Mouse (Mus musculus) lung, embryonic 14.5 days (tissue): Measurements from ENCODE around the gene Klk15. TPM values are rescaled to one million over a fixed set of nuclear protein-coding genes. Genes with fewer than 3 reads are reported as not detected.
"Not testable (repeated sequence)": the region's sequence is repeated elsewhere in the genome, so short reads cannot be mapped to it uniquely, and the experiment has no call there.

Source experiments
- ATAC-seq: fragments of 200-750 bp; cut with Nextera tagmentation; 2 replicates; pipeline ENCODE4 v1.8.0; 2017; ENCODE audit warnings: mild to moderate bottlenecking, moderate TSS enrichment, moderate library complexity; ENCODE audit not compliant: insufficient read depth
- DNase-seq: peaks from one replicate; pipeline ENCODE4 v3.0.0-alpha.2; 2015
- H3K27ac ChIP-seq: fragments of 300-500 bp; sonication (generic); 2 replicates; pipeline ENCODE4 v1.5.1; 2014; ENCODE audit warnings: low read depth, mild to moderate bottlenecking, moderate library complexity
- H3K27me3 ChIP-seq: fragments of 300-500 bp; sonication (generic); 2 replicates; pipeline ENCODE4 v1.6.1; 2014; ENCODE audit warnings: low read length, control low read depth; ENCODE audit not compliant: insufficient read depth
- H3K36me3 ChIP-seq: fragments of 300-500 bp; sonication (generic); 2 replicates; pipeline ENCODE4 v1.6.1; 2014; ENCODE audit warnings: control low read depth; ENCODE audit not compliant: insufficient read depth
- H3K4me1 ChIP-seq: fragments of 300-500 bp; sonication (generic); 2 replicates; pipeline ENCODE4 v1.6.1; 2014; ENCODE audit warnings: antibody characterized with exemption, control low read depth; ENCODE audit not compliant: insufficient read depth
- H3K4me2 ChIP-seq: fragments of 300-500 bp; sonication (generic); 2 replicates; pipeline ENCODE4 v1.6.1; 2014; ENCODE audit warnings: mild to moderate bottlenecking
- H3K4me3 ChIP-seq: fragments of 300-500 bp; sonication (generic); 2 replicates; pipeline ENCODE4 v1.5.1; 2014; ENCODE audit warnings: low read depth, low read length
- H3K9ac ChIP-seq: fragments of 300-500 bp; sonication (generic); 2 replicates; pipeline ENCODE4 v1.6.1; 2014
- H3K9me3 ChIP-seq: fragments of 300-500 bp; sonication (generic); 2 replicates; pipeline ENCODE4 v1.6.1; 2016; ENCODE audit warnings: low read depth, low read length, control low read depth
- CTCF ChIP-seq: IDR thresholded peaks from 2 replicates; pipeline ENCODE4 v1.5.1; 2016; ENCODE audit warnings: antibody characterized with exemption, low read depth
- WGBS: fragments of 180-500 bp; shearing (Covaris S2); extraction: QIAGEN DNeasy Blood & Tissue Kit; methylation state at CpG from one replicate; pipeline ENCODE4 v1.1.7; 2014; 5-methylcytosine and 5-hydroxymethylcytosine counted together
- polyA plus RNA-seq: library from polyadenylated mRNA; unstranded; fragments of >200 nt; fragmentation: Nextera tagmentation; extraction: Ambion mirVana; gene quantifications from 2 replicates; pipeline ENCODE4 v1.2.1, GENCODE M21; 2014

The Klk15 gene
- polyA plus RNA-seq, 1 experiment from 2014 or later: not detected

- WGBS: 82% methylated on average over 2 of the region's 2 CpGs
- H3K36me3 ChIP-seq: no peaks in the 10 kb centered on the region
- no peaks in the 10 kb centered on the region for H3K9me3 ChIP-seq
- ATAC-seq (no peak), DNase-seq (no peak)
- H3K4me2 ChIP-seq: no peak overlapping the region
- no peak overlapping the region for H3K27ac ChIP-seq
- no peaks in the 10 kb centered on the region for H3K27me3 ChIP-seq
- no peak overlapping the region for H3K9ac ChIP-seq
- H3K4me3 ChIP-seq: no peak overlapping the region
- H3K4me1 ChIP-seq: no peaks in the 10 kb centered on the region
- no peak for TF ChIP-seq CTCF
Measured at GRCm38 (mm10) chr7:43967612-43968011, 34.1 kb downstream of the Klk15 start.

GRCm38 (mm10) chr7:43975761-43976160 is 42.2 kb downstream of the Klk15 start, which contains the start of gene Klk1b9:
Klk1b9 (plus strand) TSS chr7:43976061.
- DNase-seq, H3K4me3 ChIP-seq, H3K27ac ChIP-seq, H3K4me2 ChIP-seq, H3K4me1 ChIP-seq, H3K27me3 ChIP-seq, H3K36me3 ChIP-seq, H3K9ac ChIP-seq, H3K9me3 ChIP-seq, ATAC-seq: not testable (repeated sequence)
- 68% methylated on average over 1 of the region's 1 CpGs for WGBS

- no peak for ATAC-seq
Measured at GRCm38 (mm10) chr7:43985657-43986056, 52.1 kb downstream of the Klk15 start.

More at GRCm38 (mm10) chr7:43985657-43986056, 52.1 kb downstream of the Klk15 start:
- Histone ChIP-seq H3K9ac (no peak overlapping the region), H3K4me3 (no peak overlapping the region), H3K4me2 (no peak overlapping the region), H3K4me1 (no peaks in the 10 kb centered on the region), H3K27me3 (no peaks in the 10 kb centered on the region), H3K27ac (no peak overlapping the region), H3K36me3 (no peaks in the 10 kb centered on the region), H3K9me3 (no peaks in the 10 kb centered on the region)
- no peak for DNase-seq
- TF ChIP-seq CTCF: no peak

Other genes starting within 250 kb of the Klk15 start
- not detected in 2 replicates for gene Klk14, start 243.3 kb upstream of the Klk15 start, polyA plus RNA-seq
- gene Klk13, start 221.2 kb upstream of the Klk15 start, polyA plus RNA-seq: 1.3 and 1.7 TPM in 2 replicates
- not detected in 2 replicates for gene Klk12, start 164.8 kb upstream of the Klk15 start, polyA plus RNA-seq
- gene Klk11, start 159.1 kb upstream of the Klk15 start, polyA plus RNA-seq: not detected in 2 replicates
- 0.70 and 0.81 TPM in 2 replicates for gene Klk10, start 152.7 kb upstream of the Klk15 start, polyA plus RNA-seq
- 0.20 TPM in 1 of 2 replicates, not detected in the other for gene Klk9, start 141.8 kb upstream of the Klk15 start, polyA plus RNA-seq
- gene Klk8, start 136.2 kb upstream of the Klk15 start, polyA plus RNA-seq: 21.0 and 26.2 TPM in 2 replicates
- 0.09 TPM in 1 of 2 replicates, not detected in the other for gene Klk7, start 122.4 kb upstream of the Klk15 start, polyA plus RNA-seq
- gene Klk6, start 109.2 kb upstream of the Klk15 start, polyA plus RNA-seq: not detected in 2 replicates
- gene Klk5, start 91.8 kb upstream of the Klk15 start, polyA plus RNA-seq: not detected in 2 replicates
- not detected in 2 replicates for gene Klk4, start 52.6 kb upstream of the Klk15 start, polyA plus RNA-seq
- not detected in 2 replicates for gene Klk1b8, start 16.9 kb downstream of the Klk15 start, polyA plus RNA-seq
- not detected in 2 replicates for gene Klk1b1, start 33.0 kb downstream of the Klk15 start, polyA plus RNA-seq
- not detected in 2 replicates for gene Klk1b9, start 42.3 kb downstream of the Klk15 start, polyA plus RNA-seq
- gene Klk1b11, start 62.1 kb downstream of the Klk15 start, polyA plus RNA-seq: not detected in 2 replicates
- gene Klk1b26, start 78.4 kb downstream of the Klk15 start, polyA plus RNA-seq: not detected in 2 replicates
- gene Klk1b27, start 118.5 kb downstream of the Klk15 start, polyA plus RNA-seq: not detected in 2 replicates
- not detected in 2 replicates for gene Klk1b21, start 168.6 kb downstream of the Klk15 start, polyA plus RNA-seq
- gene Klk1b22, start 178.9 kb downstream of the Klk15 start, polyA plus RNA-seq: not detected in 2 replicates
- gene Klk1b16, start 203.0 kb downstream of the Klk15 start, polyA plus RNA-seq: not detected in 2 replicates